Mouse (Mus musculus) embryonic fibroblast, embryonic 13.5 days (primary cell): ENCODE results near the gene Bcl2l12.

Source experiments
- CTCF ChIP-seq: IDR thresholded peaks from 2 replicates; pipeline ENCODE4 v1.5.1; 2011; ENCODE audit warnings: mild to moderate bottlenecking, control low read depth, low read length, moderate library complexity, borderline replicate concordance; ENCODE audit not compliant: insufficient read depth
- POLR2A ChIP-seq: IDR thresholded peaks from 2 replicates; pipeline ENCODE4 v1.6.1; 2011; ENCODE audit warnings: low read depth, mild to moderate bottlenecking, control low read depth, low read length, moderate library complexity

GRCm38 (mm10) chr7:44959874-44960511 lies 38.5 kb downstream of the Bcl2l12 start:
- TF ChIP-seq CTCF (no peak), POLR2A (no peak)
